Mouse (Mus musculus) heart, postnatal 0 days (tissue): Measurements from ENCODE around the gene Lrrk1.

Source experiments
- CTCF ChIP-seq: IDR thresholded peaks from 2 replicates; pipeline ENCODE4 v1.5.1; 2016; ENCODE audit warnings: antibody characterized with exemption, control low read depth, low read depth
- EP300 ChIP-seq: IDR thresholded peaks from 2 replicates; pipeline ENCODE4 v1.6.1; 2016; ENCODE audit warnings: antibody characterized with exemption, low read depth

DNA sequence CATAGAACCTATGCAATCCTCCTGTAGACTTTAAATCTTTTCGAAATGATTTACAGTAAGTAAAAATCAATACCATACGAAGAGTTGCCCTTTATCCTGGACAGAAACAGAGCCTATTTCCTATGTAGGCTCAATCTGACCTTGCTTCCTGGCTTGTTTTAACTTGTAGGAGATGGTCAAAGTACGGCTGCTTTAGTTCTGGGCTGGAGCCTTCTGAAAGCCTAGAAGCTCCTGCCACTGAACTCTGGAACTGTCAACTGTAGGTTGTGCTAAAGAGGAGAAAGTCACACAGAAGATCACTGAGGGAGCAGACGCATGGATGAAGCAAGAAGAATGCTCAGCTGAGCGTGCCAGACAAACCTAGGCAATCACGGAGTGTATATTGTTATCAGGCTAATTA lies 17.2 kb downstream of the Lrrk1 start:
- TF ChIP-seq EP300 (no peak), CTCF (no peak)
